Mouse (Mus musculus) heart, postnatal 14 days (tissue): ENCODE results near the gene Sox5. TPM values are rescaled to one million over a fixed set of nuclear protein-coding genes. Genes with fewer than 3 reads are reported as not detected.

Experiments used
- DNase-seq, 2 experiments: peaks; one replicate each; pipeline ENCODE4 v3.0.0; 2021 to 2022
- intact Hi-C: fragments of 180-260 bp; cut with DNase I; formaldehyde crosslinking; loops from one replicate; pipeline ENCODE4 v1.15.1; 2025
- long read RNA-seq, 2 experiments: library from polyadenylated mRNA; stranded (forward); transcript quantifications; one replicate each; pipeline ENCODE4 v2.0.0; 2021
- total RNA-seq, 2 experiments: library from RNA; stranded (reverse); gene quantifications; 2 replicates each; pipeline ENCODE4 v1.2.3; 2021

The Sox5 gene
- total RNA-seq: 1 to 10 TPM; 3.9 to 4.7 TPM
- long read RNA-seq, experiment 1: 0 reads
- long read RNA-seq, experiment 2: 0 reads

GRCm38 (mm10) chr6:144781431-144782030 is at the start of gene Sox5:
Sox5 (minus strand) TSS chr6:144781977.
- intact Hi-C loops: loop anchor here (5.0 kb wide), 2 partner anchors 69 to 139 kb away; no protein-coding TSS in a partner anchor
- DNase-seq: peak; percentile 67

GRCm38 (mm10) chr6:144825018-144825602 is 43.3 kb upstream of the Sox5 start:
- intact Hi-C loops: no loop called here
- DNase-seq: no peak

GRCm38 (mm10) chr6:144824153-144824552 is 42.4 kb upstream of the Sox5 start:
- intact Hi-C loops: no loop called here

GRCm38 (mm10) chr6:144822594-144822993 is 40.8 kb upstream of the Sox5 start:
- intact Hi-C loops: no loop called here
- peak in 1 of 2 experiments; percentile 5 for DNase-seq

More at GRCm38 (mm10) chr6:144824153-144824552, 42.4 kb upstream of the Sox5 start:
- DNase-seq: no peak

GRCm38 (mm10) chr6:144821019-144821418 is 39.2 kb upstream of the Sox5 start:
- intact Hi-C loops: no loop called here
- DNase-seq: no peak

GRCm38 (mm10) chr6:144818016-144818415 is 36.2 kb upstream of the Sox5 start:
- intact Hi-C loops: loop anchor here (5.0 to 10.0 kb wide), 2 partner anchors 173 to 311 kb away; no protein-coding TSS in a partner anchor
- no peak for DNase-seq

GRCm38 (mm10) chr6:144817329-144817932 is 35.7 kb upstream of the Sox5 start:
- no peak for DNase-seq
- intact Hi-C loops: loop anchor here (5.0 to 10.0 kb wide), 2 partner anchors 173 to 310 kb away; no protein-coding TSS in a partner anchor

- intact Hi-C loops: loop anchor here (5.0 to 10.0 kb wide), 2 partner anchors 171 to 308 kb away; no protein-coding TSS in a partner anchor
These were observed 33.8 kb upstream of the Sox5 start for GRCm38 (mm10) chr6:144815542-144815941.

GRCm38 (mm10) chr6:144814931-144815364 is 33.2 kb upstream of the Sox5 start:
- intact Hi-C loops: loop anchor here (5.0 to 10.0 kb wide), 2 partner anchors 170 to 308 kb away; no protein-coding TSS in a partner anchor

More at GRCm38 (mm10) chr6:144815542-144815941, 33.8 kb upstream of the Sox5 start:
- no peak for DNase-seq

GRCm38 (mm10) chr6:144804321-144804720 is 22.5 kb upstream of the Sox5 start:
- DNase-seq: no peak
- intact Hi-C loops: no loop called here

More at GRCm38 (mm10) chr6:144814931-144815364, 33.2 kb upstream of the Sox5 start:
- DNase-seq: peak; percentile 23 to 33

GRCm38 (mm10) chr6:144803063-144803462 is 21.3 kb upstream of the Sox5 start:
- DNase-seq: no peak
- intact Hi-C loops: no loop called here

GRCm38 (mm10) chr6:144794356-144794755 is 12.6 kb upstream of the Sox5 start:
- no peak for DNase-seq
- intact Hi-C loops: no loop called here

- intact Hi-C loops: no loop called here
- no peak for DNase-seq
These were observed 11.1 kb upstream of the Sox5 start for GRCm38 (mm10) chr6:144792871-144793270.

- intact Hi-C loops: loop anchor here (5.0 kb wide), 2 partner anchors 71 to 141 kb away; no protein-coding TSS in a partner anchor
- no peak for DNase-seq
These were observed 1.5 kb upstream of the Sox5 start for GRCm38 (mm10) chr6:144783295-144783694.

- intact Hi-C loops: loop anchor here (5.0 kb wide), 2 partner anchors 71 to 141 kb away; no protein-coding TSS in a partner anchor
These were observed 1.1 kb upstream of the Sox5 start for GRCm38 (mm10) chr6:144782866-144783265.

GRCm38 (mm10) chr6:144782031-144782857 is 467 bp upstream of the Sox5 start:
- intact Hi-C loops: loop anchor here (5.0 kb wide), 2 partner anchors 70 to 140 kb away; no protein-coding TSS in a partner anchor
- peak; percentile 22 to 24 for DNase-seq

More at GRCm38 (mm10) chr6:144782866-144783265, 1.1 kb upstream of the Sox5 start:
- DNase-seq: no peak

GRCm38 (mm10) chr6:144780608-144781285 is 1.0 kb downstream of the Sox5 start:
- intact Hi-C loops: loop anchor here (5.0 kb wide), 2 partner anchors 68 to 138 kb away; no protein-coding TSS in a partner anchor
- no peak for DNase-seq

- DNase-seq: peak in 1 of 2 experiments; percentile 5
- intact Hi-C loops: loop anchor here (5.0 kb wide), 2 partner anchors 68 to 138 kb away; no protein-coding TSS in a partner anchor
These were observed 1.7 kb downstream of the Sox5 start for GRCm38 (mm10) chr6:144779945-144780607.
